Mouse (Mus musculus) c-Kit-positive CD71-positive TER-119-positive erythroid progenitor cells, embryonic 14.5 days (primary cell): ENCODE measurements around the gene Hist2h2ac.
"Not testable (repeated sequence)": the region's sequence is repeated elsewhere in the genome, so short reads cannot be mapped to it uniquely, and the experiment has no call there.

Experiments used
- DNase-seq: peaks from one replicate; pipeline ENCODE4 v3.0.0-alpha.2; 2013; ENCODE audit warnings: low spot score

Gene Hist2h2ac

GRCm38 (mm10) chr3:96248141-96249033 is 27.7 kb upstream of the Hist2h2ac start:
- peak; percentile 59 for DNase-seq

- DNase-seq, result peak; percentile 68
These were observed 26.9 kb upstream of the Hist2h2ac start for GRCm38 (mm10) chr3:96247356-96248140.

DNA sequence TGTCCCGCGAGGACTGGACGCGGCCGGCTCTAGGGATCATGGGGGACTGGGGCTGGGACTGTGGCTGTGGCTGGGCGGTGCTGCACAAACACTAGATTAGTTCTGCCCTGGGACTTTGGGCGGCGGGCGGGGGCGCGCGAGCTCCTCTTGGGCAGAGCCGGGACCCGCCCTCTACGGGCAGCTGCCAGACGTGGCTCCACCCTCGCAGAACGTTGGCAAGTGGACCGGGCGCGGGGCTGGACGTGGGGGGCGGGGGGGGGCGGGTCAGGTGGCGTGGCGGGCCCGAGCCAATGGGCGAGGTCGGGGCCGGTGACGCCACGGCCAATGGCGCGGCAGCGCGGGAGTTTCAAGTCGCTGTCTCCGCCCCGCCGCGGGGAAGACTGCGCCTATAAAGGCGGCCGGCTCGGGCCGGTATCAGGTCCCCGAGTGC is 25.8 kb upstream of the Hist2h2ac start, which contains the start of gene Hist2h3c1:
Gene Hist2h3c1, plus strand, starts transcription at position 259 of the 430 bp plus-strand sequence.
- DNase-seq, result not testable (repeated sequence)

DNA sequence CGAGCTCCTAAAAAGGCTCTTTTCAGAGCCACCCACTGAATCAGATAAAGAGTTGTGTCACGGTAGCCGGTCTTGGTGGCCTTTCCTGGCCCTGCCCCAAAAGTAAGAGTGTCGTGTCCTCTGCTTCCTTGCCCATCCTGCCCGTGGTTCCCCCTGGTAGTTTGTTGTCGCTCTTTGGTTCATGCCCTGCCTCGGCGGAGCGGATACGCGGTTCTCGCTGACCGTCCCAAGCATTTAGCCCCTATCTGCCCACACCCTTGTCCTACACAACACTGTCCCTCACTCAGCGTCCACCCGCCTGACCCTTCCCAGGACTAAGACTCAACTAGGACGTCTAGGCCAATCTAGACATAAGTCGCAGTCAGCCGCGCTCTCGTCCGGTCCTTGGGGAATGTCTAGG is 25.3 kb upstream of the Hist2h2ac start:
- DNase-seq, result not testable (repeated sequence)

DNA sequence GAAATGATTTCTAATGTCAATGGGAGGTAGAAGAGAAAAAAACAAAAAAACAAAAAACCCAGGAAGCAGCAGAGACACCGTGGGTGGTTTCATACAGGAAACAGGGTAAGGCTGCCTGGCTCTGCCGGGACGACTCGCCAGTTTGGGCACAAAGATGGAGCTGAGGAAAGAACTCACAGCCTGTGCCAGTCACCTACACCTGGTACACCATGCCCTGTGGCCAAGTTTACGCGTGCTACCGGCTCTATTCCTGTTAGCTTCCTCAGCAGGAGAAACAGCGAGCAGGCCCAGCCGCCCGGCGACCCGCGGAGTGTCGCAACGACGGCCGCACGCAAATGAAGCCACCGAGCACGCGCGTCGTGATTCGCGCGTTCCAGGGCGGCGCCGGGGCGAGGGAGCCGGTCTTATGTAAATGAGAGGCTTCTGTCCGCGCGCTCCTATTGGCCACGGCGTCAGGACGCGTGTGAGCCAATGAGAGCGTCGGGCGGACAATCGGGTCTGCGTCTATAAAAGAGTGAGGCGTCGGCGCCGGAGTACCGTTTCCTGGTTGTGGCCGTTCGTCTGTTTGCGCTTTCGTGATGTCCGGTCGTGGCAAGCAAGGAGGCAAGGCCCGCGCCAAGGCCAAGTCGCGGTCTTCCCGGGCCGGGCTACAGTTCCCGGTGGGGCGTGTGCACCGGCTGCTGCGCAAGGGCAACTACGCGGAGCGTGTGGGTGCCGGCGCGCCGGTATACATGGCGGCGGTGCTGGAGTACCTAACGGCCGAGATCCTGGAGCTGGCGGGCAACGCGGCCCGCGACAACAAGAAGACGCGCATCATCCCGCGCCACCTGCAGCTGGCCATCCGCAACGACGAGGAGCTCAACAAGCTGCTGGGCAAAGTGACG is 24.6 kb upstream of the Hist2h2ac start, which contains the start of gene Hist2h2aa1:
Gene Hist2h2aa1, plus strand, starts transcription at position 495 of the 884 bp plus-strand sequence.
- peak; percentile 70 for DNase-seq

GRCm38 (mm10) chr3:96243921-96244572 is 23.4 kb upstream of the Hist2h2ac start:
- DNase-seq, result no peak

DNA sequence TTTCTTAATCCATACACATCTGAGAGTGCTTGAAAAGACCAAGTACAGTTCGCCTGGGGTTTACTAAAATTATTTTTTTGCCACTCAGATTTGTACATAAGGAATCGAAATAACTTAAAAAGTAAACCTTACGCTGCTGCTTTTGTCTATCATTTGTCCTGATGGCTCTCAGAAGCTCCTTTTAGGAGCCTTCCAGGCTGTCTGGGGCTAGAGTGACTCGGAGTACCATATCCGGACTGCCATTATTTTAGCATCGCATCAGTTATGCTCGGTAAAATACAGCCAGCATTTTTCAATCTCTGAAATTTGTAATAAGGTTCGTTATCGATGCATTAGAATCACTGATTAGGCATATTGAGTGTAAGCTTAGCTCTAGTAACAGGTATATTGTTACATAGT is 20.1 kb upstream of the Hist2h2ac start:
- DNase-seq, result no peak

- DNase-seq, result peak; percentile 53
These were observed 19.5 kb upstream of the Hist2h2ac start, which contains the start of gene Hist2h2aa2 for GRCm38 (mm10) chr3:96239949-96240798. Hist2h2aa2 (minus strand) TSS chr3:96240276.

DNA sequence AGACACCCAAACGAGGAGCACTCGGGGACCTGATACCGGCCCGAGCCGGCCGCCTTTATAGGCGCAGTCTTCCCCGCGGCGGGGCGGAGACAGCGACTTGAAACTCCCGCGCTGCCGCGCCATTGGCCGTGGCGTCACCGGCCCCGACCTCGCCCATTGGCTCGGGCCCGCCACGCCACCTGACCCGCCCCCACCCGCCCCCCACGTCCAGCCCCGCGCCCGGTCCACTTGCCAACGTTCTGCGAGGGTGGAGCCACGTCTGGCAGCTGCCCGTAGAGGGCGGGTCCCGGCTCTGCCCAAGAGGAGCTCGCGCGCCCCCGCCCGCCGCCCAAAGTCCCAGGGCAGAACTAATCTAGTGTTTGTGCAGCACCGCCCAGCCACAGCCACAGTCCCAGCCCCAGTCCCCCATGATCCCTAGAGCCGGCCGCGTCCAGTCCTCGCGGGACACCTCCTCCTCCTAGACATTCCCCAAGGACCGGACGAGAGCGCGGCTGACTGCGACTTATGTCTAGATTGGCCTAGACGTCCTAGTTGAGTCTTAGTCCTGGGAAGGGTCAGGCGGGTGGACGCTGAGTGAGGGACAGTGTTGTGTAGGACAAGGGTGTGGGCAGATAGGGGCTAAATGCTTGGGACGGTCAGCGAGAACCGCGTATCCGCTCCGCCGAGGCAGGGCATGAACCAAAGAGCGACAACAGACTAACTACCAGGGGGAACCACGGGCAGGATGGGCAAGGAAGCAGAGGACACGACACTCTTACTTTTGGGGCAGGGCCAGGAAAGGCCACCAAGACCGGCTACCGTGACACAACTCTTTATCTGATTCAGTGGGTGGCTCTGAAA is 18.5 kb upstream of the Hist2h2ac start, which contains the start of gene Hist2h3c2:
Gene Hist2h3c2, minus strand, starts transcription at position 174 of the 840 bp plus-strand sequence.
- DNase-seq, result not testable (repeated sequence)

DNA sequence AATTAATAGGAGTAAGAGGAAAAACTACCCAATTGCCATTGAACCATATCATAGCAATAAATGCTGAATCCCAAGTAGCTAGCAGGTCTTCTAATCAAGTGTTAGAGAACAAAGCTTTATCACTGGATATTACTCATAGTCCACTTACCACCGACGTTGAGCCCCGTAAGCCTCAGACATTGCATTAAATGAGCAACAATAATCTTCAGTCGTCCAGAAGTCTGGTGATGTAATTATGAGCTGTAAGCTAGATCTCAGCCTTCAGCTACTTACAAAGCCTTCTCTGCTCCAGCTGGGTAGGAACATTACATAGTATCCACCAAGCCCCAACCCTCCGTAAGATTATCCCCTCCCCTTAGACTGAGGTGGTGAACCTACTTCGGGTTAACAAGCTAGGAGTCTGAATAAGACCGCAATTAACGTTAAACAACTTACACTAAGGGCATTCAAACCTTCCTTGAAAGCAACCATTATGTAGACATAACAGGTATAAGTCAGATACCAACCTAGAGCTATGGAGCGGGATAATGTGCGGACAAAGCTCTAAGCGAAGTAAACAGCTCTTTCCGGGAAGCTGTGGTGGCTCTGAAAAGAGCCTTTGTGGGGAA is 17.3 kb upstream of the Hist2h2ac start:
- DNase-seq, result peak; percentile 81

- peak; percentile 68 for DNase-seq
These were observed 16.7 kb upstream of the Hist2h2ac start for GRCm38 (mm10) chr3:96237335-96237903.

DNA sequence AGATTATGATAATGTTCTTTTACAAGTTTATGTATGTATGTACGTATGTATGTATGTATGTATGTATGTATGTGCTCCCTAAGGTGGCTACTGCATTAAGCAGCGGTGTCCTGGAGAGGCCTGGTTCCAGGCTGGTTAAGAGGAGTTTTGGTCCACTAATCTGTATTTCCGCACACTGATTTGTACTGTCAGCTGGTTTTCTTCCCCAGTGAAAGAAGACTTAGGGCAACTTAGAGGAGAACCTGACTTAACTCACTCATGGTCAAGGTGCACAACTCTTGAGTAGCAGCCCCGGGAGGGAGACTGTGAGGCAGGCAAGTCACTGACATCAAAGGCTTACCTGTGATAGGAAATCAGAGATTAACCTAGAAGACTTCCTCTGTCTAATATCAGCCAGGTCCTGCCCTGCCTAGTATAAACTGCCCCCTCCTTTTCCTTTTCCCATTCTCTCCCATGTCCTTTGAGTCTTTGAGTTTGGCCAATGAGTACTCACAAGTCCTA is 16.2 kb upstream of the Hist2h2ac start:
- DNase-seq, result no peak

- DNase-seq, result no peak
These were observed 15.2 kb upstream of the Hist2h2ac start for GRCm38 (mm10) chr3:96235836-96236235.

DNA sequence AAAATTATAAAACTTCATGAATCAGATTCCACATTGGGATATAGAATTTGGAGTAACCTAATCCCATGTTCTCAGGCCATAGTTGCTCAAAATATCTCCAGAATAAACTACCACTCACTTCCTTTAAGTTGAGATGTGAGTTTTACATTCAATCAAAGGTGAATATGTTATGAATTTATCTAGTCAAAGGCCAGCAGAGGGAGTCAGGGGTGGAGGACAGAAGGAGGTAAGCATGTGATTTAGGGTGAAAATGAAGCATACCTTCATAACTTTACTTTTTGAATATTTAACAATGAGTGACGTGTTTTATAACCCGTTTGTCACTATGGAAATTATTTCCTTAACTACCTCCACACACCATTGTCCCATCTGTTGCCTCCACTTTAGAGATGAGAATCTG is 14.2 kb upstream of the Hist2h2ac start:
- DNase-seq, result no peak

- DNase-seq, result no peak
These were observed 11.1 kb upstream of the Hist2h2ac start for GRCm38 (mm10) chr3:96231758-96232120.

DNA sequence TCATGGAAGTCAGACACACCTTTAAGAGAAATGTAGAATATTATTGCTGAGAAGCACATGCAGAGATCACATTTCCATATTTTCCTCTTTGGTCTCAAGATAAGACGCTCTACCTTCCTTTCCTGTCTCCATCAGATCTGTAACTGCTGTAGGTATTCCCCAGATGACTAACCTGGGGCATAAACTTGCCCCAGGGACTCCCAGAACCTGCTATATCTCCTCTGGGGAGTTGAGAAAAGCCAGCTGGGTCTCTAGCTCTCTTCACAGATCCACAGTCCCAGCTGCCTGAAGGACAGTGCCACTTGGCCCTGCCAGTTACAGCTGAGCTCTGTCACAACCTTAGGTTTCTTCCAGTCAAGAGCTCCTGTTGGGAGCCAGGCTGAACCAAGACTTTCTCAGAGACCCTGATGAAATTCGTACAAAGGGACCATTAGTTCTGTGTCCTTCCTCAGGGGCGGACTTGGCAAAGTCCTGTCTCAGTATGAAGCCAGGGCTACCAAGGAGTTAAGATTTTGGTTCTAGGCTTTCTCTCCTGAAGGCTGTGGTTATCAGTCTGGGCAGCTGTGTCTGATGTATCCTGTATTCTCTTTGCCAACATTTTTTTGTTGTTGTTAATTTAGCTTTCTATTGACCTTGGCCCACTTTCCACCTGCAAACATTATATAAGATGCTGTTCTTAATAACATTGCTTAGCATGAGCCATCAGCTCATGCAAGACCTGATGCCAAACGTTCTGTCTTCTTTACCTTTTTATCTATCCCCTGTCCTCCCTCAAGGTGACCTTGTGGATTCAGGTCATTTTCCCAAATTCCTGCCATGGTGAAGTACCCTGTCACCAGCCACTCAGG is 10.5 kb upstream of the Hist2h2ac start:
- DNase-seq, result no peak

DNA sequence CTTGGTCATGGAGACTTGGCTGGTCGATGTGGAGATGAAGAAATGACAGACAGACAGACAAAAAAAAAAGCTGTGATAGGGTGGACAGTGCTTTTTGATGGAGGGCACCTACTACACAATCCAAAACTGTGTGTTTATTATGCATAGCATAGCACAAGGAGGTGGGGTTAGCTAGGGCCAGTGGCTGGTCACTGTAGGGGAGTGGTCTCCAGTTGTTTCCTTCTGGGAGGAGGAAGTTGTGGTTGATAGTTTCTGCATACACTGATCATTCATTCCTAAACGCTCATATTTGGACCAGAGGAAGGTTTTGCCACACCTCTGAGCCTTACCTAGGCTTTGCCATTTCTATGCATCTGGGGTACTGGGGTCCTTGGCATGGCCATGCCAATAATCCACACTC is 9.7 kb upstream of the Hist2h2ac start:
- DNase-seq, result no peak
